8 mouse cellular contexts compared by ENCODE assay signal in genomic region chr9:64281105-64281780, GRCm38 (mm10). TPM values are rescaled to one million over a fixed set of nuclear protein-coding genes. Genes with fewer than 3 reads are reported as not detected.
DNase-seq lines count a peak whose midpoint lies in the region; ATAC-seq and TF ChIP-seq lines count a peak whose summit lies in the region.

Gene Tipin (plus strand): TSS chr9:64281581.

- peak; percentile 69 for TF ChIP-seq POLR2A in olfactory bulb, adult 2 months (IDR thresholded peaks at IDR 0.05; ENCODE audit: insufficient read depth, low read depth, low read length)
- TF ChIP-seq POLR2A in thymus, adult 2 months (IDR thresholded peaks at IDR 0.05; ENCODE audit: control insufficient read depth, extremely low read depth, insufficient read depth, low read length, poor library complexity) = peak; percentile 67

- intact Hi-C loops in heart, postnatal 36 days (cut with DNase I) = loop anchor here (5.0 kb wide), 1 partner anchor 61 kb away; the partner anchor contains the start of gene Dis3l

- no peak for TF ChIP-seq CTCF in G1E (IDR thresholded peaks at IDR 0.05; ENCODE audit: low read depth, low read length)
- no peak for TF ChIP-seq CTCF in layer of hippocampus, adult 2 months (conservative IDR thresholded peaks at IDR 0.05)
- no peak for TF ChIP-seq CTCF in lung, embryonic 14.5 days (IDR thresholded peaks at IDR 0.05; ENCODE audit: low read depth)
- no peak for TF ChIP-seq CTCF in olfactory bulb, adult 2 months (IDR thresholded peaks at IDR 0.05; ENCODE audit: insufficient read depth, low read depth, low read length)
- peak; percentile 53; the same call in 1 of the 2 replicates for TF ChIP-seq CTCF in thymus, adult 2 months (IDR thresholded peaks at IDR 0.05; ENCODE audit: borderline replicate concordance, control insufficient read depth, extremely low read depth, insufficient read depth, low read length, poor library complexity)

- H3K36me3 ChIP-seq in G1E (replicated peaks) = peaks cover 18% of the 10 kb centered on the region
- no peaks in the 10 kb centered on the region for H3K36me3 ChIP-seq in forebrain, embryonic 16.5 days (ENCODE audit: control insufficient read depth, insufficient read depth)
- H3K36me3 ChIP-seq in lung, embryonic 14.5 days (ENCODE audit: insufficient read depth) = no peaks in the 10 kb centered on the region
- no peaks in the 10 kb centered on the region for H3K36me3 ChIP-seq in thymus, adult 2 months (ENCODE audit: control insufficient read depth, insufficient read depth, low read length)

- no peaks in the 10 kb centered on the region for H3K9me3 ChIP-seq in G1E (replicated peaks)
- H3K9me3 ChIP-seq in forebrain, embryonic 16.5 days (ENCODE audit: control insufficient read depth, low read length) = no peaks in the 10 kb centered on the region
- H3K9me3 ChIP-seq in lung, embryonic 14.5 days (ENCODE audit: low read depth, low read length) = no peaks in the 10 kb centered on the region

- H3K4me3 ChIP-seq in G1E (ENCODE audit: low read depth, low read length) = peak within 1 kb of the TSS; percentile 98
- H3K4me3 ChIP-seq in forebrain, embryonic 16.5 days (replicated peaks; ENCODE audit: low read length) = peak within 1 kb of the TSS; percentile 91
- peak within 1 kb of the TSS; percentile 71 for H3K4me3 ChIP-seq in layer of hippocampus, adult 2 months
- H3K4me3 ChIP-seq in lung, embryonic 14.5 days (ENCODE audit: low read depth, low read length) = peak within 1 kb of the TSS; percentile 84
- peak within 1 kb of the TSS; percentile 82 for H3K4me3 ChIP-seq in olfactory bulb, adult 2 months (ENCODE audit: insufficient read depth, low read depth, low read length)
- peak within 1 kb of the TSS; percentile 82 for H3K4me3 ChIP-seq in thymus, adult 2 months (ENCODE audit: control insufficient read depth, insufficient read depth, low read length)

- peaks cover 21% of the 10 kb centered on the region for H3K4me1 ChIP-seq in G1E (ENCODE audit: insufficient read depth, low read depth, low read length)
- peaks cover 9% of the 10 kb centered on the region for H3K4me1 ChIP-seq in forebrain, embryonic 16.5 days (replicated peaks; ENCODE audit: control insufficient read depth, insufficient read depth, low read length)
- H3K4me1 ChIP-seq in lung, embryonic 14.5 days (ENCODE audit: insufficient read depth) = peaks cover 6% of the 10 kb centered on the region
- H3K4me1 ChIP-seq in olfactory bulb, adult 2 months (ENCODE audit: control insufficient read depth, insufficient read depth, low read length) = no peaks in the 10 kb centered on the region
- H3K4me1 ChIP-seq in thymus, adult 2 months (replicated peaks; ENCODE audit: control insufficient read depth, insufficient read depth, low read length) = no peaks in the 10 kb centered on the region; the same call in 1 of the 2 replicates

- 3% methylated on average over 46 of the region's 46 CpGs for WGBS in forebrain, embryonic 16.5 days
- 2% methylated on average over 46 of the region's 46 CpGs for WGBS in lung, embryonic 14.5 days
- WGBS in olfactory bulb, adult 2 months = 1% methylated on average over 46 of the region's 46 CpGs
- 1% methylated on average over 46 of the region's 46 CpGs for WGBS in thymus, adult 2 months

- ATAC-seq in G1E (ENCODE audit: extremely low read depth, insufficient number of reproducible peaks, low FRiP score, poor library complexity, severe bottlenecking) = peak; percentile 80
- peak; percentile 98 for ATAC-seq in forebrain, embryonic 16.5 days
- ATAC-seq in lung, embryonic 14.5 days (ENCODE audit: insufficient read depth) = peak; percentile 92

- DNase-seq in G1E (ENCODE audit: low spot score) = peak; percentile 74
- DNase-seq in cerebellum, adult 18-20 months = peak; percentile 93 to 96
- DNase-seq in heart, postnatal 36 days = peak; percentile 97 to 98
- peak; percentile 90 to 93 for DNase-seq in layer of hippocampus, adult 2 months (ENCODE audit: low spot score in 2 of 2)
- DNase-seq in lung, embryonic 14.5 days = peak; percentile 100
- DNase-seq in thymus, adult 2 months = peak; percentile 97

- H3K4me2 ChIP-seq in forebrain, embryonic 16.5 days (ENCODE audit: low read length) = peak within 1 kb of the TSS; percentile 75
- peak within 1 kb of the TSS; percentile 82 for H3K4me2 ChIP-seq in lung, embryonic 14.5 days

- H3K9ac ChIP-seq in forebrain, embryonic 16.5 days (replicated peaks; ENCODE audit: low read depth, low read length) = peak within 1 kb of the TSS; percentile 95
- H3K9ac ChIP-seq in lung, embryonic 14.5 days = peak within 1 kb of the TSS; percentile 96

- no peaks in the 10 kb centered on the region for H3K27me3 ChIP-seq in G1E (ENCODE audit: insufficient read depth, low read length)
- no peaks in the 10 kb centered on the region for H3K27me3 ChIP-seq in forebrain, embryonic 16.5 days (replicated peaks; ENCODE audit: control insufficient read depth, insufficient read depth, low read length)
- no peaks in the 10 kb centered on the region for H3K27me3 ChIP-seq in lung, embryonic 14.5 days (ENCODE audit: insufficient read depth, low read length)
- no peaks in the 10 kb centered on the region for H3K27me3 ChIP-seq in thymus, adult 2 months (ENCODE audit: control insufficient read depth, insufficient read depth, low read length)

- H3K27ac ChIP-seq in forebrain, embryonic 16.5 days (ENCODE audit: low read length) = peak within 1 kb of the TSS; percentile 91
- peak within 1 kb of the TSS; percentile 81 for H3K27ac ChIP-seq in layer of hippocampus, adult 2 months
- H3K27ac ChIP-seq in lung, embryonic 14.5 days (ENCODE audit: low read depth) = peak within 1 kb of the TSS; percentile 97
- no peak within 1 kb of the TSS for H3K27ac ChIP-seq in olfactory bulb, adult 2 months (ENCODE audit: insufficient read depth, low read depth, low read length)
- H3K27ac ChIP-seq in thymus, adult 2 months (ENCODE audit: control insufficient read depth, insufficient read depth, low read length) = peak within 1 kb of the TSS; percentile 57; the same call in 1 of the 2 replicates

RNA-seq across cellular contexts. Expression of gene Tipin, which starts in this region (rescaled TPM):
- total RNA-seq in G1E (2014; fragmentation: Nextera tagmentation) = 129 and 130 TPM in 2 replicates
- total RNA-seq in G1E (2017) = 344 and 355 TPM in 2 replicates
- 6.7 and 8.0 TPM in 2 replicates for polyA plus RNA-seq in G1E (2012)
- polyA plus RNA-seq in forebrain, embryonic 16.5 days (2015; fragmentation: Nextera tagmentation; extraction: Ambion mirVana) = 106 and 120 TPM in 2 replicates
- 10 to 100 TPM; 10.5 to 10.9 TPM for total RNA-seq in heart, postnatal 36 days (2021)
- 10 to 100 TPM; 15.4 to 21.7 TPM for total RNA-seq in layer of hippocampus, adult 2 months (2021)
- polyA plus RNA-seq in lung, embryonic 14.5 days (2014; fragmentation: Nextera tagmentation; extraction: Ambion mirVana) = 281 and 288 TPM in 2 replicates
- not detected in 2 replicates for polyA plus RNA-seq in olfactory bulb, adult 2 months (2012; ENCODE audit: insufficient read depth, insufficient read length, low replicate concordance, missing spikeins)
- 16.5 and 19.1 TPM in 2 replicates for polyA plus RNA-seq in thymus, adult 2 months (2012; rRNA removed)

Comparison
In these comparisons a context has a peak if more than half of its experiments do, and no peak if none do; other contexts are left out.
1. RNA of gene Tipin (total RNA-seq): 129 to 355 TPM in G1E; 15.4 to 21.7 TPM in layer of hippocampus, adult 2 months and 10.5 to 10.9 TPM in heart, postnatal 36 days; every median in the first group is over 4 times any median in the second.
2. Peak in every context shown above with its lines, with median percentiles within 50 percentile points of each other: ATAC-seq, DNase-seq and H3K4me3 ChIP-seq.